Mouse (Mus musculus) urinary bladder, adult 2 months (tissue): ENCODE data around the gene Ucp2. TPM values are rescaled to one million over a fixed set of nuclear protein-coding genes. Genes with fewer than 3 reads are reported as not detected.

Experiments used
- polyA plus RNA-seq: library from polyadenylated mRNA; depleted of rRNA; stranded (reverse); fragments of >200 nt; gene quantifications from 2 replicates; pipeline ENCODE4 v1.2.3, GENCODE M21; 2012; rRNA removed

The Ucp2 gene
- polyA plus RNA-seq, 1 experiment = 247 TPM

Other genes starting within 250 kb of the Ucp2 start
- gene P4ha3, start 207.8 kb upstream of the Ucp2 start, polyA plus RNA-seq = 1.2 and 2.0 TPM in 2 replicates
- 14.7 and 17.2 TPM in 2 replicates for gene C2cd3, start 121.1 kb upstream of the Ucp2 start, polyA plus RNA-seq
- 54.4 and 63.6 TPM in 2 replicates for gene Ppme1, start 121.0 kb upstream of the Ucp2 start, polyA plus RNA-seq
- 0.49 and 1.3 TPM in 2 replicates for gene Ucp3, start 20.3 kb upstream of the Ucp2 start, polyA plus RNA-seq
- gene Dnajb13, start 21.6 kb downstream of the Ucp2 start, polyA plus RNA-seq = 1.1 and 1.7 TPM in 2 replicates
- 21.4 and 23.7 TPM in 2 replicates for gene Coa4, start 43.7 kb downstream of the Ucp2 start, polyA plus RNA-seq
- 72.7 and 84.8 TPM in 2 replicates for gene Rab6a, start 114.1 kb downstream of the Ucp2 start, polyA plus RNA-seq
- gene Mrpl48, start 115.0 kb downstream of the Ucp2 start, polyA plus RNA-seq = 54.3 TPM in 2 replicates
- gene Plekhb1, start 169.1 kb downstream of the Ucp2 start, polyA plus RNA-seq = 28.5 and 28.8 TPM in 2 replicates
- 31.8 and 38.7 TPM in 2 replicates for gene Fam168a, start 213.3 kb downstream of the Ucp2 start, polyA plus RNA-seq